Mouse (Mus musculus) liver, adult 2 months (tissue): ENCODE results near the gene Zfp423.

ENCODE experiments used
- CTCF ChIP-seq: fragments of 200-500 bp; IDR thresholded peaks from 2 replicates; pipeline ENCODE4 v1.5.1; 2011; ENCODE audit warnings: low read depth, low read length, control low read depth
- POLR2A ChIP-seq: fragments of 200-500 bp; IDR thresholded peaks from 2 replicates; pipeline ENCODE4 v1.6.1; 2011; ENCODE audit warnings: low read length, control low read depth; ENCODE audit not compliant: insufficient read depth; ENCODE audit errors: extremely low read depth

- no peak for TF ChIP-seq CTCF
- no peak for TF ChIP-seq POLR2A
Observed at GRCm38 (mm10) chr8:87984032-87984431, 24.6 kb upstream of the Zfp423 start.
